Mouse (Mus musculus): ENCODE measurements around the gene Ttc25. TPM values are rescaled to one million over a fixed set of nuclear protein-coding genes. Genes with fewer than 3 reads are reported as not detected.

Gene Ttc25
- polyA plus RNA-seq, 2 experiments, result 0.03 to 0.13 TPM

- H3K36me3 ChIP-seq (replicated peaks; ENCODE audit: control insufficient read depth, insufficient read depth, low read depth), result peaks cover 41% of the 10 kb centered on the region
- 82% methylated on average over 15 of the region's 15 CpGs for WGBS (ENCODE audit: insufficient replicate concordance)
Measured at GRCm38 (mm10) chr11:100520838-100521237, 24.6 kb upstream of the Ttc25 start.

GRCm38 (mm10) chr11:100524358-100524757 lies 21.0 kb upstream of the Ttc25 start:
- ATAC-seq (ENCODE audit: insufficient read depth) (no peak), DNase-seq (ENCODE audit: low read depth in 3 of 3, low spot score in 3 of 3) (no peak)
- WGBS (ENCODE audit: insufficient replicate concordance), result 70% methylated on average over 5 of the region's 5 CpGs
- no peak overlapping the region for H3K27ac ChIP-seq
- TF ChIP-seq CTCF (IDR thresholded peaks at IDR 0.05; ENCODE audit: low read depth) (no peak), EP300 (IDR thresholded peaks at IDR 0.05; ENCODE audit: low read depth) (no peak)
- peaks cover 20 to 26% of the 10 kb centered on the region in 2 experiments for H3K4me1 ChIP-seq (replicated peaks; ENCODE audit: control insufficient read depth in 2 of 2, insufficient read depth in 2 of 2, low read length in 1 of 2)
- no peak overlapping the region for H3K9ac ChIP-seq (replicated peaks)
- H3K36me3 ChIP-seq (replicated peaks; ENCODE audit: control insufficient read depth, insufficient read depth, low read depth), result peaks cover 23% of the 10 kb centered on the region
- no peaks in the 10 kb centered on the region for H3K9me3 ChIP-seq (ENCODE audit: control insufficient read depth, low read length)
- H3K4me3 ChIP-seq (ENCODE audit: insufficient read depth in 1 of 2, low read depth in 2 of 2, low read length in 2 of 2), result no peak overlapping the region
- H3K4me2 ChIP-seq (ENCODE audit: low read depth), result no peak overlapping the region
- H3K27me3 ChIP-seq (ENCODE audit: control insufficient read depth, insufficient read depth, low read length), result no peaks in the 10 kb centered on the region

More at GRCm38 (mm10) chr11:100520838-100521237, 24.6 kb upstream of the Ttc25 start:
- H3K9me3 ChIP-seq (ENCODE audit: control insufficient read depth, low read length), result no peaks in the 10 kb centered on the region
- H3K4me3 ChIP-seq (ENCODE audit: insufficient read depth in 1 of 2, low read depth in 2 of 2, low read length in 2 of 2), result no peak overlapping the region
- DNase-seq (ENCODE audit: low read depth in 3 of 3, low spot score in 3 of 3) (no peak), ATAC-seq (ENCODE audit: insufficient read depth) (no peak)
- H3K27me3 ChIP-seq (ENCODE audit: control insufficient read depth, insufficient read depth, low read length), result no peaks in the 10 kb centered on the region
- no peak for TF ChIP-seq EP300 (IDR thresholded peaks at IDR 0.05; ENCODE audit: low read depth)
- no peak for TF ChIP-seq CTCF (IDR thresholded peaks at IDR 0.05; ENCODE audit: low read depth)
- H3K27ac ChIP-seq, result no peak overlapping the region
- H3K4me1 ChIP-seq (replicated peaks; ENCODE audit: control insufficient read depth in 2 of 2, insufficient read depth in 2 of 2, low read length in 1 of 2), result peaks cover 3 to 9% of the 10 kb centered on the region in 2 experiments; a peak in 2 of 4 replicates
- no peak overlapping the region for H3K9ac ChIP-seq (replicated peaks)
- no peak overlapping the region for H3K4me2 ChIP-seq (ENCODE audit: low read depth)

GRCm38 (mm10) chr11:100524987-100525630 lies 20.3 kb upstream of the Ttc25 start:
- TF ChIP-seq CTCF (IDR thresholded peaks at IDR 0.05; ENCODE audit: low read depth), result no peak
- no peak for TF ChIP-seq EP300 (IDR thresholded peaks at IDR 0.05; ENCODE audit: low read depth)
- Histone ChIP-seq H3K4me3 (ENCODE audit: insufficient read depth in 1 of 2, low read depth in 2 of 2, low read length in 2 of 2) (no peak overlapping the region), H3K36me3 (replicated peaks; ENCODE audit: control insufficient read depth, insufficient read depth, low read depth) (peaks cover 23% of the 10 kb centered on the region), H3K9ac (replicated peaks) (no peak overlapping the region), H3K27ac (no peak overlapping the region), H3K4me1 (replicated peaks; ENCODE audit: control insufficient read depth in 2 of 2, insufficient read depth in 2 of 2, low read length in 1 of 2) (peaks cover 20 to 26% of the 10 kb centered on the region in 2 experiments), H3K9me3 (ENCODE audit: control insufficient read depth, low read length) (no peaks in the 10 kb centered on the region), H3K27me3 (ENCODE audit: control insufficient read depth, insufficient read depth, low read length) (no peaks in the 10 kb centered on the region), H3K4me2 (ENCODE audit: low read depth) (peak overlapping the region; percentile 98)
- 46% methylated on average over 11 of the region's 11 CpGs for WGBS (ENCODE audit: insufficient replicate concordance)
- ATAC-seq (ENCODE audit: insufficient read depth), result no peak
- DNase-seq (ENCODE audit: low read depth in 3 of 3, low spot score in 3 of 3), result no peak

- Histone ChIP-seq H3K9ac (replicated peaks) (peak overlapping the region; percentile 84), H3K9me3 (ENCODE audit: control insufficient read depth, low read length) (no peaks in the 10 kb centered on the region), H3K36me3 (replicated peaks; ENCODE audit: control insufficient read depth, insufficient read depth, low read depth) (peaks cover 21% of the 10 kb centered on the region), H3K27me3 (ENCODE audit: control insufficient read depth, insufficient read depth, low read length) (no peaks in the 10 kb centered on the region), H3K4me3 (ENCODE audit: insufficient read depth in 1 of 2, low read depth in 2 of 2, low read length in 2 of 2) (peak overlapping the region; percentile 85), H3K4me1 (replicated peaks; ENCODE audit: control insufficient read depth in 2 of 2, insufficient read depth in 2 of 2, low read length in 1 of 2) (peaks cover 20 to 27% of the 10 kb centered on the region in 2 experiments), H3K4me2 (ENCODE audit: low read depth) (peak overlapping the region; percentile 98), H3K27ac (no peak overlapping the region)
- 42% methylated on average over 15 of the region's 15 CpGs for WGBS (ENCODE audit: insufficient replicate concordance)
- TF ChIP-seq EP300 (IDR thresholded peaks at IDR 0.05; ENCODE audit: low read depth), result no peak
- no peak for TF ChIP-seq CTCF (IDR thresholded peaks at IDR 0.05; ENCODE audit: low read depth)
- DNase-seq (ENCODE audit: low read depth in 3 of 3, low spot score in 3 of 3), result no peak
- ATAC-seq (ENCODE audit: insufficient read depth), result no peak
Measured at GRCm38 (mm10) chr11:100526052-100526816, 19.2 kb upstream of the Ttc25 start.

GRCm38 (mm10) chr11:100527066-100527457 lies 18.3 kb upstream of the Ttc25 start:
- peak; percentile 54; the same call in 1 of the 2 replicates for TF ChIP-seq CTCF (IDR thresholded peaks at IDR 0.05; ENCODE audit: low read depth)
- no peak for TF ChIP-seq EP300 (IDR thresholded peaks at IDR 0.05; ENCODE audit: low read depth)
- under 1% methylated on average over 26 of the region's 26 CpGs for WGBS (ENCODE audit: insufficient replicate concordance)
- peak overlapping the region; percentile 84 for H3K9ac ChIP-seq (replicated peaks)

More at GRCm38 (mm10) chr11:100527066-100527457, 18.3 kb upstream of the Ttc25 start:
- peaks cover 15% of the 10 kb centered on the region for H3K36me3 ChIP-seq (replicated peaks; ENCODE audit: control insufficient read depth, insufficient read depth, low read depth)
- peaks cover 20 to 29% of the 10 kb centered on the region in 2 experiments for H3K4me1 ChIP-seq (replicated peaks; ENCODE audit: control insufficient read depth in 2 of 2, insufficient read depth in 2 of 2, low read length in 1 of 2)
- H3K4me2 ChIP-seq (ENCODE audit: low read depth), result peak overlapping the region; percentile 98
- no peaks in the 10 kb centered on the region for H3K9me3 ChIP-seq (ENCODE audit: control insufficient read depth, low read length)
- H3K4me3 ChIP-seq (ENCODE audit: insufficient read depth in 1 of 2, low read depth in 2 of 2, low read length in 2 of 2), result peak overlapping the region; percentile 85
- DNase-seq (ENCODE audit: low read depth in 3 of 3, low spot score in 3 of 3) (peak in 2 of 3 experiments; percentile 22 to 39), ATAC-seq (ENCODE audit: insufficient read depth) (peak; percentile 10; the same call in 1 of the 2 replicates)
- H3K27me3 ChIP-seq (ENCODE audit: control insufficient read depth, insufficient read depth, low read length), result no peaks in the 10 kb centered on the region
- H3K27ac ChIP-seq, result peak overlapping the region; percentile 24

All from liver, embryonic 14.5 days (tissue).